Mouse (Mus musculus): ENCODE measurements around the gene Tbk1.

DNA sequence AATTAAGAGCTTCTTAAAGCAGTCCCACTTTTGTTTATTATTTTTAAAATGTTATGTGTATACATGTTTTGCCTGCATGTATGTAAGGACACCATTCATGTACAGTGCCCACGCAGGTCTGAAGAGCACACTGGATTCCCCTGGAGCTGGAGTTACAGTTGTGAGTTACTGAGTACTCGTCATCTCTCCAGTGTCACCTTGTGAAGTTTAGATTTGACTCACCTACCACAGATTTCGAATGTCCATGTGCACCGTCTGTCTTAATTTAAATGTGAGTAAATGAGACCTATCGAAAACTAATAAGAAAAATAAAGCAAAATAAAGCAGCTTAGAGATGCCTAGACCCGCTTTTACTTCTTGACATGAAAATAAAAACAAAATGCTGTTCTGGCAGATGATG, 49.7 kb upstream of the Tbk1 start:
- TF ChIP-seq CTCF (IDR thresholded peaks at IDR 0.05; ENCODE audit: borderline replicate concordance, extremely low read depth, insufficient read depth, insufficient read length) (no peak), POLR2A (IDR thresholded peaks at IDR 0.05; ENCODE audit: borderline replicate concordance, extremely low read depth, insufficient read depth, insufficient read length, poor library complexity, severe bottlenecking) (no peak)

Measured in brain, embryonic 14.5 days (tissue).